Comparison of ENCODE assay signal across 17 mouse cellular contexts in the genomic region with DNA sequence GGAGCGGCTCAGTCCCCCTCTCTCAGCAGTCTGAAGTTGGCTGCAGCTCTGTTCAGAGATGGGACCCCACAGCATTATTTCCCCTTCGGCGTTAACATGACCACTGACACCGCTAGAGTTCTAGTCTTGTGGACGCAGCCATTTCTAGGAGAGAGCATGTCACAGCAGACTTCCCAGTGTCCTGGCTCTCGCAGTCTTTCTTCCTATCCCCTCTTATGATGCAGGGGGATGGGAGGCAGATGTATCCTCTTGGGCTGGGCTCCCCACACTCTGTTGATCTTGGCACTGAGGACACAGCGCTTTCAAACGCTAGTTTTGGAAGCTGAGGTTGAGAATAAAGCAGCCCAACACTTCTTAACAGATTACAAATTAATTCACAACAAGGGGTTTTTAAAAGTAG. TPM values are rescaled to one million over a fixed set of nuclear protein-coding genes. Genes with fewer than 3 reads are reported as not detected.
"Had no signal": no experiment of that assay in that cellular context is flagged by ENCODE, and none has a peak within 500 bp of the region (broad histone marks: within the 10 kb centered on the region; RNA-seq: fewer than 3 reads in every experiment).

No protein-coding gene starts in this region.

- H3K4me2 ChIP-seq: lung, embryonic 14.5 days; midbrain, embryonic 11.5 days; midbrain, embryonic 13.5 days; midbrain, embryonic 15.5 days; neural tube, embryonic 12.5 days; stomach, embryonic 15.5 days had no signal

- H3K27ac ChIP-seq: midbrain, embryonic 13.5 days; midbrain, embryonic 15.5 days; neural tube, embryonic 12.5 days; stomach, embryonic 15.5 days; stomach, postnatal 0 days had no signal

- H3K9ac ChIP-seq: lung, embryonic 14.5 days; midbrain, embryonic 13.5 days; midbrain, embryonic 15.5 days; neural tube, embryonic 12.5 days; stomach, embryonic 15.5 days had no signal

- DNase-seq: lung, adult 18-20 months; lung, embryonic 14.5 days; lung, postnatal 10 days; lung, postnatal 4 days; right cerebral cortex, postnatal 14 days; thymus, adult 2 months; thymus, postnatal 25 days; thymus, postnatal 4 days had no signal

- H3K4me3 ChIP-seq: megakaryocyte, embryonic 14.5 days; midbrain, embryonic 13.5 days; midbrain, embryonic 15.5 days; neural tube, embryonic 12.5 days; stomach, embryonic 15.5 days had no signal

- H3K9me3 ChIP-seq: megakaryocyte, embryonic 14.5 days; midbrain, embryonic 13.5 days; midbrain, embryonic 15.5 days; neural tube, embryonic 12.5 days; stomach, embryonic 15.5 days had no signal

- H3K4me1 ChIP-seq: midbrain, embryonic 15.5 days; neural tube, embryonic 12.5 days; stomach, embryonic 15.5 days had no signal

- ATAC-seq: midbrain, embryonic 13.5 days; midbrain, embryonic 15.5 days had no signal

- H3K36me3 ChIP-seq: midbrain, embryonic 13.5 days; midbrain, embryonic 15.5 days; neural tube, embryonic 12.5 days; stomach, embryonic 15.5 days had no signal

- H3K27me3 ChIP-seq: midbrain, embryonic 13.5 days; midbrain, embryonic 15.5 days; neural tube, embryonic 12.5 days; stomach, embryonic 15.5 days had no signal

RNA-seq across cellular contexts. Expression of a gene that starts 24.0 kb away (rescaled TPM):
- total RNA-seq: monocyte, adult 5-6 weeks had no signal
- polyA plus RNA-seq: midbrain, embryonic 13.5 days; neural tube, embryonic 12.5 days; neural tube, embryonic 14.5 days had no signal
